Mouse (Mus musculus) urinary bladder, adult 2 months (tissue): ENCODE results near the gene Fgd4. TPM values are rescaled to one million over a fixed set of nuclear protein-coding genes. Genes with fewer than 3 reads are reported as not detected.
"Not testable (repeated sequence)": the region's sequence is repeated elsewhere in the genome, so short reads cannot be mapped to it uniquely, and the experiment has no call there.

Experiments used
- DNase-seq: peaks from one replicate; pipeline ENCODE4 v3.0.0; 2022; ENCODE audit warnings: low spot score
- polyA plus RNA-seq: library from polyadenylated mRNA; depleted of rRNA; stranded (reverse); fragments of >200 nt; gene quantifications from 2 replicates; pipeline ENCODE4 v1.2.3, GENCODE M21; 2012

Gene Fgd4
- polyA plus RNA-seq, 1 experiment, result 4.9 TPM

GRCm38 (mm10) chr16:16542956-16543441 is 57.4 kb downstream of the Fgd4 start:
- no peak for DNase-seq

GRCm38 (mm10) chr16:16539396-16539795 is 61.0 kb downstream of the Fgd4 start:
- not testable (repeated sequence) for DNase-seq

- no peak for DNase-seq
These were observed 65.1 kb downstream of the Fgd4 start for GRCm38 (mm10) chr16:16535232-16535631.

GRCm38 (mm10) chr16:16528014-16528413 is 72.3 kb downstream of the Fgd4 start:
- DNase-seq, result no peak

- DNase-seq, result no peak
These were observed 73.1 kb downstream of the Fgd4 start for GRCm38 (mm10) chr16:16527267-16527666.

GRCm38 (mm10) chr16:16526741-16527105 is 73.6 kb downstream of the Fgd4 start:
- no peak for DNase-seq

GRCm38 (mm10) chr16:16526097-16526740 is 74.1 kb downstream of the Fgd4 start:
- no peak for DNase-seq

- no peak for DNase-seq
These were observed 75.0 kb downstream of the Fgd4 start for GRCm38 (mm10) chr16:16525266-16525904.

GRCm38 (mm10) chr16:16523632-16524031 is 76.7 kb downstream of the Fgd4 start:
- no peak for DNase-seq

- not testable (repeated sequence) for DNase-seq
These were observed 77.5 kb downstream of the Fgd4 start for GRCm38 (mm10) chr16:16522869-16523268.

- DNase-seq, result no peak
These were observed 98.9 kb downstream of the Fgd4 start for GRCm38 (mm10) chr16:16501491-16501890.

- DNase-seq, result no peak
These were observed 99.4 kb downstream of the Fgd4 start for GRCm38 (mm10) chr16:16500926-16501325.

GRCm38 (mm10) chr16:16498798-16499197 is 101.6 kb downstream of the Fgd4 start:
- no peak for DNase-seq

GRCm38 (mm10) chr16:16485523-16486043 is 114.8 kb downstream of the Fgd4 start:
- no peak for DNase-seq

GRCm38 (mm10) chr16:16484601-16485000 is 115.7 kb downstream of the Fgd4 start:
- no peak for DNase-seq

GRCm38 (mm10) chr16:16473451-16473850 is 126.9 kb downstream of the Fgd4 start:
- not testable (repeated sequence) for DNase-seq

- no peak for DNase-seq
These were observed 150.3 kb downstream of the Fgd4 start for GRCm38 (mm10) chr16:16450021-16450420.

GRCm38 (mm10) chr16:16438436-16438835 is 161.9 kb downstream of the Fgd4 start:
- DNase-seq, result no peak

- DNase-seq, result no peak
These were observed 177.9 kb downstream of the Fgd4 start for GRCm38 (mm10) chr16:16422456-16422855.

GRCm38 (mm10) chr16:16367217-16367616 is 233.1 kb downstream of the Fgd4 start:
- not testable (repeated sequence) for DNase-seq
